Mouse (Mus musculus): ENCODE measurements around the gene 6030408B16Rik.

Gene 6030408B16Rik

DNA sequence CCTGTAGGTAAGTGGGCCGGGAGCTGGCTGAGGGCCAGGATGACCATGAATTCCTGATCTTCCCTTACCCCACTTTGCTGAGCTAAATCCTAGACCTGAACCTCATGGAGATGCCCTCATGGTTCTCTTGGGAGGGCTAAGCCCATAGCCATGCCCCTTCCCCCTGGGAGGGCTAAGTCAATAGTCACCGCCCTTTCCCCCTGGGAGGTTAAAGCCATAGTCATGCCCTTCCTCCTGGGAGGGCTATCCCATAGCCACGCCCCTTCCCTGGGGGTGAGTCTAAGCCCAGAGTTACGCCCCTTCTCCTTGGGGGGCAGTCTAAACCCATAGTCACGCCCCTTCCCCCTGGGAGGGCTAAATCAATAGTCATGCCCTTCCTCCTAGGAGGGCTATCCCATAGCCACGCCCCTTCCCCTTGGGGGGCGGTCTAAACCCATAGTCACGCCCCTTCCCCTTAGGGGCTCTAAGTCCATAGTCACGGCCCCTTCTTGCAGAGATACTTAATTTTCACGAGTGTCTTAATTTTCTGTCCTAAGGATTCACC is 33.1 kb downstream of the 6030408B16Rik start:
- TF ChIP-seq CTCF (conservative IDR thresholded peaks at IDR 0.05; ENCODE audit: low read length), result no peak
- no peak for TF ChIP-seq NANOG (IDR thresholded peaks at IDR 0.05; ENCODE audit: borderline replicate concordance, low read length)
- TF ChIP-seq POU5F1 (IDR thresholded peaks at IDR 0.05; ENCODE audit: borderline replicate concordance, low read length), result no peak

DNA sequence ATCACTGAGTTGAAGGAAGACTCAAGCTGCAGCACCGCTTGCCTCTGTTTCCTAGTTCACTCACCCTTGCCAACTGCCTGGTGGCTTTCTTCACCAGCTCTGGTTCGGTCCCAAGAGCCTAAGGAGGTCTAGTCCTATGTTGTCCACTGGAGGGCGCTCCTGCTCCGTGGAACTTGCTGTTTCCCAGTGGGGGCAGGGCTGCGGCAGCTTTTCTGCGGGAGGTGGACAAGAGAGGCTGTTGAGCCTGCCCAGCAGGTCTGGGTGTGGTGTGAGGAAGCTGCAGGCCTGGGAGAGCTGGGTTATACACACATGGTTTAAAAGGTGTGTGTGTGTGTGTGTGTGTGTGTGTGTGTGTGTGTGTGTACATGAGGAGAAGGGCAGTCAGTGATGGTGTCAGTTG is 34.3 kb downstream of the 6030408B16Rik start:
- peaks cover 4% of the 10 kb centered on the region; the same call in 1 of the 2 replicates for H3K9me3 ChIP-seq (ENCODE audit: low read length)
- H3K4me3 ChIP-seq (replicated peaks; ENCODE audit: low read length), result no peak overlapping the region
- H3K27me3 ChIP-seq (ENCODE audit: insufficient read depth, low read length), result peaks cover 14% of the 10 kb centered on the region
- peaks cover 54% of the 10 kb centered on the region for H3K4me1 ChIP-seq (replicated peaks; ENCODE audit: low read depth, low read length)
- no peaks in the 10 kb centered on the region for H3K36me3 ChIP-seq (ENCODE audit: insufficient read depth, low read length)
- TF ChIP-seq POU5F1 (IDR thresholded peaks at IDR 0.05; ENCODE audit: borderline replicate concordance, low read length) (no peak), CTCF (conservative IDR thresholded peaks at IDR 0.05; ENCODE audit: low read length) (peak; percentile 58), NANOG (IDR thresholded peaks at IDR 0.05; ENCODE audit: borderline replicate concordance, low read length) (no peak)

More for the DNA sequence above, 33.1 kb downstream of the 6030408B16Rik start:
- H3K27me3 ChIP-seq (ENCODE audit: insufficient read depth, low read length), result peaks cover 16% of the 10 kb centered on the region
- H3K36me3 ChIP-seq (ENCODE audit: insufficient read depth, low read length), result no peaks in the 10 kb centered on the region
- H3K9me3 ChIP-seq (ENCODE audit: low read length), result peaks cover 4% of the 10 kb centered on the region; the same call in 1 of the 2 replicates
- H3K4me1 ChIP-seq (replicated peaks; ENCODE audit: low read depth, low read length), result peaks cover 52% of the 10 kb centered on the region
- no peak overlapping the region for H3K4me3 ChIP-seq (replicated peaks; ENCODE audit: low read length)

DNA sequence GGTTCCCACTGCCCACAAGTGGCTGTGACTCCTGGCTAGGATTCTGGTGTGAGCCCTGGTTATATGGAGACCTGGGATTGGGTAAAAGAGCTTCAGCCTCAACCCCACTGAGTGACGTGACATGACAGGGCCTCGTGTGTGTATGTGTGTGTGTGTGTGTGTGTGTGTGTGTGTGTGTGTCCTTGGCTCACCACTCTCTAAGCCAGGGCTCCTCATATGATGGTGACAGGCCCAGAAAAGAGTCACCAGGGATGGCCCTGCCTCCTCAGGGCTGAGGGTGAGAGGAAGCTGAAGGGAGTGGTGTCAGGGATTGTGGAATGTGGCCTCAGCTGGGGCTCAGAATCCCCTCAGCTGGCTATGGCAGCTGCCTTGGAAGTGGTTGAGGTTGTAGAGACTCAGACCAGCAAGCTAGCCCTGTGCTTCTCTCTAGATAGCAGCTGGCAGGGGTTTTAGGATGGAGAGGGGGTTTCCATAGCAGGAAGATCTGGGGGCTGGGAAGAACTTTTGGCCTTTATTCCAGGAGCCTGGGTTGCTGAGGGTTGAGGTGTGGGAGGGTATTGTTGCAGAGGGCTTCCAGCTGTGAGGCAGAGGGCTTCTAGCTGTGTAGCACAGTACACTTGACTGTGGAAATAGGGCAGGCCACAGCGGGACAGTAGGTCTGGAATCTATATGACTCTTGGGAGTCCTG is 36.0 kb downstream of the 6030408B16Rik start:
- H3K27me3 ChIP-seq (ENCODE audit: insufficient read depth, low read length), result peaks cover 22% of the 10 kb centered on the region
- no peaks in the 10 kb centered on the region for H3K9me3 ChIP-seq (ENCODE audit: low read length)
- TF ChIP-seq CTCF (conservative IDR thresholded peaks at IDR 0.05; ENCODE audit: low read length) (no peak), NANOG (IDR thresholded peaks at IDR 0.05; ENCODE audit: borderline replicate concordance, low read length) (peak; percentile 48; the same call in 1 of the 2 replicates)
- H3K36me3 ChIP-seq (ENCODE audit: insufficient read depth, low read length), result no peaks in the 10 kb centered on the region
- H3K4me1 ChIP-seq (replicated peaks; ENCODE audit: low read depth, low read length), result peaks cover 54% of the 10 kb centered on the region
- no peak overlapping the region for H3K4me3 ChIP-seq (replicated peaks; ENCODE audit: low read length)

- no peak overlapping the region for H3K4me3 ChIP-seq (replicated peaks; ENCODE audit: low read length)
- TF ChIP-seq POU5F1 (IDR thresholded peaks at IDR 0.05; ENCODE audit: borderline replicate concordance, low read length) (no peak), NANOG (IDR thresholded peaks at IDR 0.05; ENCODE audit: borderline replicate concordance, low read length) (no peak), CTCF (conservative IDR thresholded peaks at IDR 0.05; ENCODE audit: low read length) (no peak)
- H3K27me3 ChIP-seq (ENCODE audit: insufficient read depth, low read length), result peaks cover 26% of the 10 kb centered on the region
- H3K9me3 ChIP-seq (ENCODE audit: low read length), result no peaks in the 10 kb centered on the region
- peaks cover 54% of the 10 kb centered on the region for H3K4me1 ChIP-seq (replicated peaks; ENCODE audit: low read depth, low read length)
- no peaks in the 10 kb centered on the region for H3K36me3 ChIP-seq (ENCODE audit: insufficient read depth, low read length)
These were observed 36.5 kb downstream of the 6030408B16Rik start for GRCm38 (mm10) chr15:101329564-101329892.

DNA sequence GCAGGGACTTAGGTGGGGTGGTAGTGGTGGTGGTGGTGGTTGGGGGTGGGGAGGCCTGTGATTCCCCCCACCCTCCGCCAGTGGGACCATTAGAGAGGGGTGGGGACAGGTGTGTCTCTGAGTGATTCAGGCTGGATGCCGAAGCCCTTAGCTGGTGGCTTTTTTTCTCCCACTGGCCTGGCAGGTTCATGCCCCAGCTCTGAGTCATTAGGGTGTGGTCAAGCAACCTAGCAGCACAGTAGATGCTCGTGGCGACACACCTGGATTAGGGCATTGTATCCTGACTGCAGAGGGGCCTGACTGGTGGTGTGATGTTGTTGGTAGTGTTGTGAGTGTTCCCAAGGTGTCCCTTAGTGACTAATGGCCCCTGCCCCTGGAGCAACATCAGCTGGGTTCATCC is 38.1 kb downstream of the 6030408B16Rik start:
- Histone ChIP-seq H3K27me3 (ENCODE audit: insufficient read depth, low read length) (peaks cover 30% of the 10 kb centered on the region), H3K4me3 (replicated peaks; ENCODE audit: low read length) (no peak overlapping the region), H3K36me3 (ENCODE audit: insufficient read depth, low read length) (no peaks in the 10 kb centered on the region), H3K4me1 (replicated peaks; ENCODE audit: low read depth, low read length) (peaks cover 50% of the 10 kb centered on the region), H3K9me3 (ENCODE audit: low read length) (no peaks in the 10 kb centered on the region)
- TF ChIP-seq CTCF (conservative IDR thresholded peaks at IDR 0.05; ENCODE audit: low read length), result no peak
- no peak for TF ChIP-seq NANOG (IDR thresholded peaks at IDR 0.05; ENCODE audit: borderline replicate concordance, low read length)
- no peak for TF ChIP-seq POU5F1 (IDR thresholded peaks at IDR 0.05; ENCODE audit: borderline replicate concordance, low read length)

DNA sequence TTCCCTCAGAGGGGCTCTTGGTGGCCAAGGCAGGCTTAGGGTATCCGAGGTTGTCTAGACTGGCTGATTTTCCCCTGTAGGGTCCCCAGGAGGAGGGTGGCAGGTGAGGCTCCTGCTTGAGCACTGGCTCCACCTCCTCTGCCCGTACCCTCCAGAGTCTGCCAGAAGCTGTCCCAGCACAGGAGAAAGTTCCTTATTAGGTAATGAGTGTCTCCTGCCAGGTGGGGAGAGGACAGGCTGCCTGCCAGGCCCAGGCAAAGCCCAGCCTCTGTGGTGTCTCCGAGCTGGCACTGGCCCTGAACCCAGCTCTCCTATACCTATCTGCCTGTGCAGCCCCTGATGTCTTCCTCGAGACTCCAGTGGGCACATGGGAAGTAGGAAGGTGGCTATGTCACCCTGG is 39.4 kb downstream of the 6030408B16Rik start:
- no peak overlapping the region for H3K4me3 ChIP-seq (replicated peaks; ENCODE audit: low read length)
- H3K4me1 ChIP-seq (replicated peaks; ENCODE audit: low read depth, low read length), result peaks cover 48% of the 10 kb centered on the region
- TF ChIP-seq POU5F1 (IDR thresholded peaks at IDR 0.05; ENCODE audit: borderline replicate concordance, low read length) (no peak), NANOG (IDR thresholded peaks at IDR 0.05; ENCODE audit: borderline replicate concordance, low read length) (no peak), CTCF (conservative IDR thresholded peaks at IDR 0.05; ENCODE audit: low read length) (no peak)
- no peaks in the 10 kb centered on the region for H3K9me3 ChIP-seq (ENCODE audit: low read length)
- H3K36me3 ChIP-seq (ENCODE audit: insufficient read depth, low read length), result no peaks in the 10 kb centered on the region
- H3K27me3 ChIP-seq (ENCODE audit: insufficient read depth, low read length), result peaks cover 42% of the 10 kb centered on the region

- H3K9me3 ChIP-seq (ENCODE audit: low read length), result no peaks in the 10 kb centered on the region
- peaks cover 40% of the 10 kb centered on the region for H3K4me1 ChIP-seq (replicated peaks; ENCODE audit: low read depth, low read length)
- TF ChIP-seq NANOG (IDR thresholded peaks at IDR 0.05; ENCODE audit: borderline replicate concordance, low read length), result no peak
- TF ChIP-seq CTCF (conservative IDR thresholded peaks at IDR 0.05; ENCODE audit: low read length), result no peak
- no peak for TF ChIP-seq POU5F1 (IDR thresholded peaks at IDR 0.05; ENCODE audit: borderline replicate concordance, low read length)
- peaks cover 49% of the 10 kb centered on the region for H3K27me3 ChIP-seq (ENCODE audit: insufficient read depth, low read length)
- no peaks in the 10 kb centered on the region for H3K36me3 ChIP-seq (ENCODE audit: insufficient read depth, low read length)
- no peak overlapping the region for H3K4me3 ChIP-seq (replicated peaks; ENCODE audit: low read length)
These were observed 40.2 kb downstream of the 6030408B16Rik start for GRCm38 (mm10) chr15:101333165-101333564.

GRCm38 (mm10) chr15:101333648-101334047 is 40.6 kb downstream of the 6030408B16Rik start:
- no peaks in the 10 kb centered on the region for H3K9me3 ChIP-seq (ENCODE audit: low read length)
- peaks cover 35% of the 10 kb centered on the region for H3K4me1 ChIP-seq (replicated peaks; ENCODE audit: low read depth, low read length)
- H3K4me3 ChIP-seq (replicated peaks; ENCODE audit: low read length), result no peak overlapping the region
- no peaks in the 10 kb centered on the region for H3K36me3 ChIP-seq (ENCODE audit: insufficient read depth, low read length)
- H3K27me3 ChIP-seq (ENCODE audit: insufficient read depth, low read length), result peaks cover 49% of the 10 kb centered on the region
- TF ChIP-seq POU5F1 (IDR thresholded peaks at IDR 0.05; ENCODE audit: borderline replicate concordance, low read length) (no peak), NANOG (IDR thresholded peaks at IDR 0.05; ENCODE audit: borderline replicate concordance, low read length) (no peak), CTCF (conservative IDR thresholded peaks at IDR 0.05; ENCODE audit: low read length) (no peak)

Data from E14TG2a.4 (cell line).